9 mouse cellular contexts compared by ENCODE assay signal in genomic region chr16:72979407-72980219, GRCm38 (mm10).
DNase-seq lines count a peak whose midpoint lies in the region; ATAC-seq lines count a peak whose summit lies in the region.
"Had no signal": no experiment of that assay in that cellular context is flagged by ENCODE, and none has a peak within 500 bp of the region (broad histone marks: within the 10 kb centered on the region; RNA-seq: fewer than 3 reads in every experiment).

No protein-coding gene starts in this region.

- H3K4me1 ChIP-seq in forebrain, embryonic 11.5 days (replicated peaks; ENCODE audit: control insufficient read depth, insufficient read depth, low read length), result no peaks in the 10 kb centered on the region
- no peaks in the 10 kb centered on the region for H3K4me1 ChIP-seq in hindbrain, embryonic 11.5 days (replicated peaks; ENCODE audit: control insufficient read depth, insufficient read depth, low read length)
- H3K4me1 ChIP-seq: stomach, embryonic 15.5 days had no signal

- no peaks in the 10 kb centered on the region for H3K27me3 ChIP-seq in forebrain, embryonic 11.5 days (ENCODE audit: control insufficient read depth, insufficient read depth, low read length)
- H3K27me3 ChIP-seq in hindbrain, embryonic 11.5 days (ENCODE audit: control insufficient read depth, insufficient read depth, low read length), result no peaks in the 10 kb centered on the region
- H3K27me3 ChIP-seq: stomach, embryonic 15.5 days had no signal

- no peak overlapping the region for H3K4me2 ChIP-seq in forebrain, embryonic 11.5 days (ENCODE audit: low read depth, low read length, severe bottlenecking)
- no peak overlapping the region for H3K4me2 ChIP-seq in hindbrain, embryonic 11.5 days (replicated peaks; ENCODE audit: low read depth, low read length)
- H3K4me2 ChIP-seq: stomach, embryonic 15.5 days had no signal

- H3K27ac ChIP-seq in forebrain, embryonic 11.5 days (ENCODE audit: low read depth, low read length), result no peak overlapping the region
- H3K27ac ChIP-seq in hindbrain, embryonic 11.5 days (ENCODE audit: low read depth, low read length), result no peak overlapping the region
- H3K27ac ChIP-seq: stomach, embryonic 15.5 days had no signal

- DNase-seq in Muller cell, postnatal 12 days (ENCODE audit: inconsistent ontology term), result peak; percentile 29
- DNase-seq in c-Kit-positive CD71-positive TER-119-negative erythroid progenitor cells, embryonic 14.5 days (ENCODE audit: low read depth), result peak; percentile 21
- peak; percentile 84 for DNase-seq in forebrain, embryonic 11.5 days (ENCODE audit: low spot score)
- peak; percentile 85 for DNase-seq in hindbrain, embryonic 11.5 days (ENCODE audit: low spot score)
- peak; percentile 36 to 73 for DNase-seq in layer of hippocampus, adult 8-10 months (ENCODE audit: low spot score in 2 of 2)
- DNase-seq in lung, postnatal 10 days, result peak; percentile 76
- DNase-seq in retina, postnatal 1 day, result peak; percentile 79

- ATAC-seq in forebrain, embryonic 11.5 days (replicated peaks; ENCODE audit: low FRiP score), result peak; percentile 77
- peak; percentile 52 for ATAC-seq in hindbrain, embryonic 11.5 days (ENCODE audit: low FRiP score)
- ATAC-seq in inflammation-experienced regulatory T-cells, adult 6 months, result no peak

- H3K36me3 ChIP-seq in forebrain, embryonic 11.5 days (ENCODE audit: control insufficient read depth, insufficient read depth, low read length), result no peaks in the 10 kb centered on the region
- H3K36me3 ChIP-seq in hindbrain, embryonic 11.5 days (ENCODE audit: control insufficient read depth, insufficient read depth, low read length), result no peaks in the 10 kb centered on the region
- H3K36me3 ChIP-seq: stomach, embryonic 15.5 days had no signal

- no peaks in the 10 kb centered on the region for H3K9me3 ChIP-seq in forebrain, embryonic 11.5 days (ENCODE audit: control insufficient read depth, low read length)
- no peaks in the 10 kb centered on the region for H3K9me3 ChIP-seq in hindbrain, embryonic 11.5 days (ENCODE audit: control insufficient read depth, low read length)
- H3K9me3 ChIP-seq: stomach, embryonic 15.5 days had no signal

- no peak overlapping the region for H3K9ac ChIP-seq in forebrain, embryonic 11.5 days (ENCODE audit: low read length)
- no peak overlapping the region for H3K9ac ChIP-seq in hindbrain, embryonic 11.5 days (ENCODE audit: low read depth, low read length)
- H3K9ac ChIP-seq: stomach, embryonic 15.5 days had no signal

- H3K4me3 ChIP-seq in forebrain, embryonic 11.5 days (ENCODE audit: low read depth, low read length), result no peak overlapping the region
- H3K4me3 ChIP-seq in hindbrain, embryonic 11.5 days (ENCODE audit: low read depth, low read length), result no peak overlapping the region
- H3K4me3 ChIP-seq: stomach, embryonic 15.5 days had no signal

- 35% methylated on average over 8 of the region's 8 CpGs for WGBS in forebrain, embryonic 11.5 days
- WGBS in hindbrain, embryonic 11.5 days, result 34% methylated on average over 8 of the region's 8 CpGs

Comparison
In these comparisons a context has a peak if more than half of its experiments do, and no peak if none do; other contexts are left out.
1. DNase-seq: peak in every context shown above with its lines; median percentile 85 in hindbrain, embryonic 11.5 days; 84 in forebrain, embryonic 11.5 days; 79 in retina, postnatal 1 day; 76 in lung, postnatal 10 days; 54 in layer of hippocampus, adult 8-10 months; 29 in Muller cell, postnatal 12 days; 21 in c-Kit-positive CD71-positive TER-119-negative erythroid progenitor cells, embryonic 14.5 days.